Mouse (Mus musculus): Measurements from ENCODE around the gene Adamts6.

The Adamts6 gene

DNA sequence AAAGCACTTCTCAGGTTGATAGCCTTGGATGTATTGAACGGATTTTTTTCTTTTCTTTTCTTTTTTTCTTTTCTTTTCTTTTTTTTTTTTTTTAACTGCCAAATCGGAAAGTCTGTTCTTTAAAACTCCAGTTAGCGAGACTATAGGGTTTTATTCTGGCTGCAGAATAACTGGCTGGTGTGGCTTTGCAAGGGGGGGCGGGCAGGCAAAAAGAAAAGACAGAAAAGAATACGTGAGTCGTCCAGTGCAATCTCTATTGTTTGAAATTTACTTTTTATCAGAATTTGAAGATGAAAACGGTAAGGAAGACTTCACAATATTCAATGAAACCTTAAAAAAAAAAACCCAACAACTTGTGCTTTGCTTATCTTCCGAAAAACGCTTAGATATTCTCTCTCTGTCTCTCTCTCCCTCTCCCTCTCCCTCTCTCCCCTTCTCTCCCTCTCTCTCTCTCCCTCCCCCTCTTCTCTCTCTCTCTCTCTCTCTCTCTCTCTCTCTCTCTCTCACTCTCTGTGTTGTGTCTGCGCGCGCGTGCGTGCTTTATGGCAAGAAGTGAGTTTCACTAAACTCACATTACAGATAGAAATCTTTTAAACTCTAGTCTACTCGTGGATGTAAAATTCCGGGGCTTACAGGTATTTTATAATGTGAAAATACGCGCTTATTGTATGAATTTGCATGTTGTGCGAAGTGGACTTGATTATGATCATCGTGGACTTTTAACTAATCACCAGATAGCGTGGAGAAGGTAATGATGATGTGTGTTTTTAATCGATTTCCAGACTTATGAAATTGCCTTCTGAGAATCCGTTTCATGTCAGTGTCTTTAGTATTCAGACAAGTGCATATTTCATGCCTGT, at the start of gene Adamts6:
Gene Adamts6, plus strand, starts transcription at position 470 of the 860 bp plus-strand sequence.
- no peak for DNase-seq (ENCODE audit: low read depth in 1 of 2, low spot score in 2 of 2)

DNA sequence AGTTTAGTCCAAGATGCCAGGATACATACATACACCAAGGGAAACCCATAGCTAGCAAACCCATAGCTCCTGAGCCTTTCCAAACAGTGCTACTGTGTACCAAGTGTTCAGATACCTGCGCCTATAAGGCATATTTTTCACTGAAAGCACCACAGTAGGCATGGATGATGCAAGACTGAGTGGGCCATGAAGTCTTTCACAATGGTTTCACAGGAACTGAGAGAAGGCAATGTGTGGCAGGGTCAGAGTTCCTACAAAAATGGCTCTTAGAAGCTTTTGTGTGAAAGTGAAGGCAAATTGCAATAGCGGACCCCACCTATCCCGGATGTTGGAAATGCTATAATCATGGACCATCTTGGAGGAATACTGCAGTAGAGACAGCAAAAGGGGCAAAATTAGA, 28.6 kb upstream of the Adamts6 start:
- peak in 1 of 2 experiments; percentile 3 for DNase-seq (ENCODE audit: low read depth in 1 of 2, low spot score in 2 of 2)

- no peak for DNase-seq (ENCODE audit: low read depth in 1 of 2, low spot score in 2 of 2)
These were observed 2.6 kb upstream of the Adamts6 start for GRCm38 (mm10) chr13:104285031-104285431.

- DNase-seq (ENCODE audit: low read depth in 1 of 2, low spot score in 2 of 2) = no peak
These were observed 1.8 kb upstream of the Adamts6 start for GRCm38 (mm10) chr13:104285737-104286311.

DNA sequence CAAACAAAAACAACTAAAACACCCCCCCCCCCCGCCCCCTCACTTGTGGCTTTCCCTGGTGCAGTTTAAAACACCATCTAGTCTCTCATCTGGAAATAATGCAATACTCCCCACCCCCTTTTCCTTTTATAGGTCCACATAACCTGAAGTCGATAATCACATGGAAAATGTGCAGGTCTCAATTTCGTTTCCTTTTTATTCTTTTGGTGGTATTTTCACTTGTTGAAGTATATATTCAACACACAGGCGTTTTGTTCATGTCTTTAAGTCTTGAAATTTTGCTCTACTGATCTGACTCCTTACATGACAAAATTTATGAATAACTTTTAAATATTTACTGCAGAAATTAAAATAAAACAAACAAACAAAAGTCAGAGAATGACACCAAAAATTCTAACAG, 1.3 kb upstream of the Adamts6 start:
- no peak for DNase-seq (ENCODE audit: low read depth in 1 of 2, low spot score in 2 of 2)

GRCm38 (mm10) chr13:104286897-104287309, 732 bp upstream of the Adamts6 start:
- DNase-seq (ENCODE audit: low read depth in 1 of 2, low spot score in 2 of 2) = peak; percentile 39 to 75

- no peak for DNase-seq (ENCODE audit: low read depth in 1 of 2, low spot score in 2 of 2)
These were observed 708 bp downstream of the Adamts6 start for GRCm38 (mm10) chr13:104288226-104288859.

- DNase-seq (ENCODE audit: low read depth in 1 of 2, low spot score in 2 of 2) = no peak
These were observed 1.5 kb downstream of the Adamts6 start for GRCm38 (mm10) chr13:104289176-104289575.

DNA sequence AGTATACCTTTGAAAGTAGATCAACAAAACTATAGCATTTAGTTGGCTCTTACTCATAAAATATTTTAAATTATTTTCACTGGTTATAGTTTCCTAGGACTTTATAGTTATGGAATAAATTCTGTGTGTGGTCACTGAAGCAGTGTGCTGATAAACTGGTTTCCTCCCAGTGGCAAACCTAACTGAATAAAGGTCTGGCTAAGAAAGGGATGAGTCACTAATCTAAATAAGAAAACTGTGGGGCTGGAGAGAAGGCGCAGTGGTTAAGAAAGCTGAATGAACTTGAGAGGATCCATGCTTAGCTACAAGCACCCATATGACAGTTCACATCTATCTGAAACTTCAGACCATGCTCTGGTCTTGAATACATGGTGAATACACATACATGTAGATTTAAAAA, 7.8 kb downstream of the Adamts6 start:
- DNase-seq (ENCODE audit: low read depth in 1 of 2, low spot score in 2 of 2) = no peak

DNA sequence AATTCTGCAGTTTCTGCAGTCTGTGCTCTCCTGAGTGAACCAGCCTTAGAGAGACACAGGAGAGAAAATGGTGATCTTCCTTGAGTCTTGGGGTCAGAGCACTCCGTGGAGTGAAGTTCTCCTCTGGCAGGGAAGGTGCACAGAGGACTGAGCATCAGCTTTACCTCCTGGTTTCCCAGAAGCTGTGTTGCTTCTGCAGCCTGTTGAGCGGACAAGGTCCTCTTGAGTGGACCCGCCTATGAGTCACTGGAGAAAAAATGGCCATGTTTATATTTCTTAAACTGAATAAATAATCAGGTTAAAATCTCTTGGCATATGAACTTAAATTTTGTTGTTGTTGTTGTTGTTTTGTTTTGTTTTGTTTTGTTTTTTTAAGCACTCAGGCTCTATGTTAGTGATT, 41.7 kb downstream of the Adamts6 start:
- DNase-seq (ENCODE audit: low read depth in 1 of 2, low spot score in 2 of 2) = no peak

DNA sequence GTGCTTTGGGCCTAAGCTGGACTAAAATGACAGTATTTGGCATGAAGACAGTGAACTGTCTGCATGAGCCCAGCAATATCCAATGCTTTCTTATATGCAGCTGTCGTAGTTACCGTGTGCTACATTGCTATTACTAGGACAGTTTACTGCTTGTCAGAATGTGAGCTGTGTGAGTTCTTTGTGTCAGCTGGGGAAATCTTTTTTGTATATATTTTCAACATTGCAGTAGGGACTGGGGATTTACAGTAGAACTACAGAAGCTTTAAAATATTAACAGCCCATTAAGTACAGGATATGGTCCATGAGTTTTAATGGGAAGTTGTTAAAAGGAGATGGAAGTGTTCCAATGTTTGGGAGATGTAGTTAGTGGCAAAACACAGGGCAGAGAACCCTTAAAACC, 42.1 kb downstream of the Adamts6 start:
- DNase-seq (ENCODE audit: low read depth in 1 of 2, low spot score in 2 of 2) = no peak

DNA sequence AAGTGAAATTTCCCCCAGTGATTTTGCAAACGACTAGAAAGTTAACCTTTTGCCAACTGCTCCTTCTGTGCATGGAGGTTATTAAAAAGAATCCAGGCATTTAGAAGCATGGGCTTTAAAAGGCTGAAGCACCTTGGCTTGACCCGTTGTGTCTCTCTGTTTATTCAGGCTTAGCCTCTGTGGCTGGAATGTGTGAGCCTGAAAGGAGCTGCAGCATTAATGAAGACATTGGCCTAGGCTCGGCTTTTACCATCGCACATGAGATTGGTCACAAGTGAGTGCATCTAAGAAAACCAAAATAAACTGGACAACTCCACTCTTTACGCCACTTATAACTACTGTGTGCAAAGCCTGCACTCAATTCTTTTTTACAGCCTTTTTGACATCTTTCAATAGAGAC, 65.0 kb downstream of the Adamts6 start:
- no peak for DNase-seq (ENCODE audit: low read depth in 1 of 2, low spot score in 2 of 2)

GRCm38 (mm10) chr13:104393427-104394356, 106.1 kb downstream of the Adamts6 start:
- no peak for DNase-seq (ENCODE audit: low read depth in 1 of 2, low spot score in 2 of 2)

GRCm38 (mm10) chr13:104397814-104398213, 110.2 kb downstream of the Adamts6 start:
- no peak for DNase-seq (ENCODE audit: low read depth in 1 of 2, low spot score in 2 of 2)

DNA sequence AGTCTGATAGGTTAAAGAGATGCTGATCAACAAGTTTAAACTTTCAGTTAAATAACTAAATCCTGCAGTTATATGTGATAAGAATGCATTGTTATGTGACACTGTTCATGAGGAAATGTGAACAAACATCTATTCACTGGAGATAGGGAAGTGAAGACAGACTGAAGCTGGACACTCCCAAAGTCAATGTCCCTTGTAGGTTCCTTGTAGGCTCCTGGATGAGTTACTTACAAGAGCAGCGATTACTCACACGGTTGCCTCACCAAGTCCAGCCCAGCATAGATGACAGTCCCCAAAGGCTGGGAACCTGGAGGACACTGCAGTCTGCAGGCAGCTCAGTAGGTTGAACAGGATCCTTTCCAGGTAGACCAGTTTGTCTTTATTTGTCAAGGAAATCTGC, 145.1 kb downstream of the Adamts6 start:
- DNase-seq (ENCODE audit: low read depth in 1 of 2, low spot score in 2 of 2) = peak in 1 of 2 experiments; percentile 17

GRCm38 (mm10) chr13:104442559-104442958, 154.9 kb downstream of the Adamts6 start:
- DNase-seq (ENCODE audit: low read depth in 1 of 2, low spot score in 2 of 2) = no peak

- DNase-seq (ENCODE audit: low read depth in 1 of 2, low spot score in 2 of 2) = no peak
These were observed 157.8 kb downstream of the Adamts6 start for GRCm38 (mm10) chr13:104445437-104445836.

DNA sequence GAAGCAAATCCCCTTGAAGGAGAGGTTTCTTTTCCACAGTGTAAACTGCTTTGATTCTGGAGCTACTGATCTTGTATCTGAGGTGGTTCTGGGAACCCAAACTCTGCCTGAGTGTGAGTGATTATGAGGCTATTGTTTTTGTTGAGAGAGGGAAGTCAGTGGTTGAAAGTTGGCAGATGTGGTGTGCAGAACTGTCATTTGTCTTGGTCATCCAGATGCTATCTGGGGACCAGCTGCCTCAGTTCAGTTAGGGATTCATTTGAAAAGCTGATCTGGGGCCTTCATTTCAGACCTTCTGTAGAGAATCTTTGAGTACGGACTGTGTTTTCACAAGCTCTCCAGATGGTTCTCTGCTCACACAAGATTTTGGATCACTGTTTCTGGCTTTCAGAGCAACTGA, 159.3 kb downstream of the Adamts6 start:
- no peak for DNase-seq (ENCODE audit: low read depth in 1 of 2, low spot score in 2 of 2)

DNA sequence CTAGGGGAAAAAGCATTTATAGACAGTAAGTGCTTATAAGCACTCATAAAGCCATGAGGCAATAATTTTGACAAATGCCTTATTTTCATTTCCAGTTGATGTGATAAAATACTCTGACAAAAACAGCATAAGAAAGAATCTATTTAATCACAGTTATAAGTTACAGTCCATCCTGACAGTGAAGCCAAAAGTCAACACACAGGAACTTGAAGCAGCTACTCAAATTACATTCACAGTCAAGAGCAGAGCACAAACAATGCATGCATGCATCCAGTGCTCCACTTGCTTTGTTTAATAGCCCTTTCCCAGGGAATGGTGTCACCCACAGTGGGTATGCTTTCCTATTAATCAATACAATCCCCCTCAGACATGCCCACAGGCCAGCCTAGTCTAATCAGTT, 159.8 kb downstream of the Adamts6 start:
- no peak for DNase-seq (ENCODE audit: low read depth in 1 of 2, low spot score in 2 of 2)

- no peak for DNase-seq (ENCODE audit: low read depth in 1 of 2, low spot score in 2 of 2)
These were observed 160.7 kb downstream of the Adamts6 start for GRCm38 (mm10) chr13:104448349-104448748.

Data from monocyte, adult 2 months (primary cell).